14 mouse cellular contexts compared by ENCODE assay signal in the genomic region with DNA sequence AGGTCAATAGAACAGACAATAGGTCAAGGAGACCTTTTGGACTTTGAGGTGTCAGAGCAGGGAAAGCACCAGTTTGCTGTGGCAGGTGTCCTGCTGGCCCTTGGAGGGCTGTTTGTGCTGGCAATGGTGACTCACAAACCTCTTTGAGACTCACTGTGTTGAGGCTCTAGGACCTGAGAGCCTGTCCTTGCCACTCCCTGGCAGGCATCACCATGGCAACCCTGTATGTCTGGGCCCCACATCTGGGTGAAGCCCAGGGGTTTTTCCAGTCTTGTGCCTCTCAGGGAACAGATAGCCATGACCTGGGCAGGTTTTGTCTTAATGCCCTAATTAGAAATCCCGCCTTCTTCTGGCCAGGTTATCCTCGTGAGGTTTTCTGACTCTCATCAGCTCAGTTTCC. TPM values are rescaled to one million over a fixed set of nuclear protein-coding genes. Genes with fewer than 3 reads are reported as not detected.
DNase-seq lines count a peak whose midpoint lies in the region; ATAC-seq lines count a peak whose summit lies in the region.
"Had no signal": no experiment of that assay in that cellular context is flagged by ENCODE, and none has a peak within 500 bp of the region (broad histone marks: within the 10 kb centered on the region; RNA-seq: fewer than 3 reads in every experiment).

No protein-coding gene starts in this region.

- peak; percentile 33 to 36 for DNase-seq in cerebellum, postnatal 10 days
- no peak for DNase-seq in cerebellum, postnatal 4 days (ENCODE audit: low spot score in 2 of 2)
- peak; percentile 91 for DNase-seq in MN1 (ENCODE audit: low spot score)
- DNase-seq in hindbrain, embryonic 11.5 days (ENCODE audit: low spot score) = peak; percentile 30
- no peak for DNase-seq in natural killer cell, adult 2 months (ENCODE audit: low spot score in 2 of 2)
- DNase-seq in ovary, postnatal 10 days (ENCODE audit: low spot score) = no peak
- DNase-seq in kidney, postnatal 4 days = no peak
- DNase-seq: B cell, adult 2 months; heart, adult 18-20 months; kidney, adult 9 months; lung, postnatal 14 days had no signal

- H3K27ac ChIP-seq in hindbrain, embryonic 11.5 days (ENCODE audit: low read depth, low read length) = peak overlapping the region; percentile 10; the same call in 1 of the 2 replicates
- H3K27ac ChIP-seq in midbrain, embryonic 15.5 days = 0 out of 2 replicates have a peak overlapping the region, but pooled peaks have one; percentile 14
- H3K27ac ChIP-seq: embryonic facial prominence, embryonic 12.5 days had no signal

- peaks cover 4% of the 10 kb centered on the region for H3K4me1 ChIP-seq in hindbrain, embryonic 11.5 days (replicated peaks; ENCODE audit: control insufficient read depth, insufficient read depth, low read length)
- H3K4me1 ChIP-seq in midbrain, embryonic 15.5 days = peaks cover 13% of the 10 kb centered on the region

- H3K27me3 ChIP-seq in hindbrain, embryonic 11.5 days (ENCODE audit: control insufficient read depth, insufficient read depth, low read length) = no peaks in the 10 kb centered on the region
- no peaks in the 10 kb centered on the region for H3K27me3 ChIP-seq in midbrain, embryonic 15.5 days (replicated peaks)
- H3K27me3 ChIP-seq: embryonic facial prominence, embryonic 12.5 days had no signal

- WGBS in hindbrain, embryonic 11.5 days = 36% methylated on average over 2 of the region's 2 CpGs
- 26% methylated on average over 2 of the region's 2 CpGs for WGBS in midbrain, embryonic 15.5 days

- no peaks in the 10 kb centered on the region for H3K36me3 ChIP-seq in hindbrain, embryonic 11.5 days (ENCODE audit: control insufficient read depth, insufficient read depth, low read length)
- no peaks in the 10 kb centered on the region for H3K36me3 ChIP-seq in midbrain, embryonic 15.5 days (replicated peaks)
- H3K36me3 ChIP-seq: embryonic facial prominence, embryonic 12.5 days had no signal

- H3K9me3 ChIP-seq in hindbrain, embryonic 11.5 days (ENCODE audit: control insufficient read depth, low read length) = no peaks in the 10 kb centered on the region
- H3K9me3 ChIP-seq in midbrain, embryonic 15.5 days = no peaks in the 10 kb centered on the region
- H3K9me3 ChIP-seq: embryonic facial prominence, embryonic 12.5 days had no signal

- H3K4me3 ChIP-seq in hindbrain, embryonic 11.5 days (ENCODE audit: low read depth, low read length) = no peak overlapping the region
- no peak overlapping the region for H3K4me3 ChIP-seq in midbrain, embryonic 15.5 days
- H3K4me3 ChIP-seq: embryonic facial prominence, embryonic 12.5 days had no signal

- no peak overlapping the region for H3K9ac ChIP-seq in hindbrain, embryonic 11.5 days (ENCODE audit: low read depth, low read length)
- H3K9ac ChIP-seq in midbrain, embryonic 15.5 days = no peak overlapping the region
- H3K9ac ChIP-seq: embryonic facial prominence, embryonic 12.5 days had no signal

- ATAC-seq in hindbrain, embryonic 11.5 days (ENCODE audit: low FRiP score) = peak; percentile 67
- ATAC-seq in midbrain, embryonic 15.5 days (replicated peaks) = peak; percentile 65

- H3K4me2 ChIP-seq in hindbrain, embryonic 11.5 days (replicated peaks; ENCODE audit: low read depth, low read length) = no peak overlapping the region
- H3K4me2 ChIP-seq in midbrain, embryonic 15.5 days = no peak overlapping the region

RNA-seq across cellular contexts. Expression of gene Gm3448, which starts 46.8 kb away (rescaled TPM):
- 2.9 and 6.0 TPM in 2 replicates for polyA plus RNA-seq in hindbrain, embryonic 11.5 days (2014; fragmentation: Nextera tagmentation; extraction: Ambion mirVana)
- 3.9 and 5.0 TPM in 2 replicates for polyA plus RNA-seq in midbrain, embryonic 15.5 days (2015; fragmentation: Nextera tagmentation; extraction: Ambion mirVana)

RNA-seq across cellular contexts. Expression of gene Tcte3, which starts 46.9 kb away (rescaled TPM):
- polyA plus RNA-seq in hindbrain, embryonic 11.5 days (2014; fragmentation: Nextera tagmentation; extraction: Ambion mirVana) = not detected in 2 replicates
- polyA plus RNA-seq in midbrain, embryonic 15.5 days (2015; fragmentation: Nextera tagmentation; extraction: Ambion mirVana) = 0.53 TPM in 1 of 2 replicates, not detected in the other
- polyA plus RNA-seq: embryonic facial prominence, embryonic 12.5 days; spleen, adult 2 months had no signal

RNA-seq across cellular contexts. Expression of gene Ermard, which starts 47.2 kb away (rescaled TPM):
- 71.4 and 92.2 TPM in 2 replicates for polyA plus RNA-seq in hindbrain, embryonic 11.5 days (2014; fragmentation: Nextera tagmentation; extraction: Ambion mirVana)
- 85.6 and 91.8 TPM in 2 replicates for polyA plus RNA-seq in midbrain, embryonic 15.5 days (2015; fragmentation: Nextera tagmentation; extraction: Ambion mirVana)

Comparison
In these comparisons a context has a peak if more than half of its experiments do, and no peak if none do; other contexts are left out.
1. DNase-seq: peak in cerebellum, postnatal 10 days (2 of 2), MN1 (single experiment) and hindbrain, embryonic 11.5 days (single experiment); none in cerebellum, postnatal 4 days (0 of 2), natural killer cell, adult 2 months (0 of 2), ovary, postnatal 10 days (single experiment) and kidney, postnatal 4 days (0 of 2).